Mouse (Mus musculus): ENCODE results near the gene Fasl. TPM values are rescaled to one million over a fixed set of nuclear protein-coding genes. Genes with fewer than 3 reads are reported as not detected.

Fasl gene
- total RNA-seq, 2 experiments from 2014 or later, result 0.18 to 0.23 TPM

DNA sequence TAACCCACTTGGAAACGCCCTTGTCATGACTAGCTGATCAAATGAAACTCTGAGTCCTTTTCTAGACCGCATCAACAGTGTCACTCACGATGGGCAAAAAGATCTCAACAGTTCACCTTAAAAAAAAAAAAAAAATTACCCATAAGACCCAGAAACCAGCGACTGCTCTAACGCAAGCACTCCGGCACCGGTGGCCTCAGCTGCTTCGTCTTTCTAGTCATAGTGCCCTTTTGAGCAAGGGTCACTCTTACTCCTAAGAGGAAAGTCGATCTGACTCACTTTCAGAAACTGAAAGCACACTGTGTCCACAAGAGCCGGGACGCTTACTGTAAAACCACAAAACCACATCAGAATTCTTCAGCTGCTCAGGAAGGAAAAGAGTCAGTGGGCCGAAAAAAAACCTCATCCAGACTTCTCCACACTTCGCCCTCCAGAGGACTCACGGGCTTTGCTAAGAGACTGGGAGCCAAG is 53.5 kb downstream of the Fasl start:
- no peak overlapping the region for H3K4me3 ChIP-seq
- no peak for TF ChIP-seq CTCF (IDR thresholded peaks at IDR 0.05)
- H3K27ac ChIP-seq, result no peak overlapping the region
- no peak for DNase-seq (ENCODE audit: extremely low spot score in 1 of 2, low spot score in 2 of 2)
- intact Hi-C loops (cut with DNase I), result loop anchor here (5.0 kb wide), 1 partner anchor 522 kb away; no protein-coding TSS in a partner anchor

- H3K27ac ChIP-seq, result no peak overlapping the region
- DNase-seq (ENCODE audit: extremely low spot score in 1 of 2, low spot score in 2 of 2), result no peak
- TF ChIP-seq CTCF (IDR thresholded peaks at IDR 0.05), result no peak
- intact Hi-C loops (cut with DNase I), result no loop called here
- no peak overlapping the region for H3K4me3 ChIP-seq
These were observed 54.0 kb downstream of the Fasl start for GRCm38 (mm10) chr1:161734314-161734713.

Other genes with a start within 250 kb of the Fasl start
- 10 to 100 TPM; 36.9 to 37.4 TPM for gene Suco, start 88.2 kb upstream of the Fasl start, total RNA-seq (2021)
- gene Pigc, start 180.7 kb upstream of the Fasl start, total RNA-seq (2021), result 10 to 100 TPM; 13.2 to 13.6 TPM
- gene 4930558K02Rik, start 191.1 kb upstream of the Fasl start, total RNA-seq (2021), result not detected